Mouse (Mus musculus): ENCODE data around the gene 9830107B12Rik.
"Not testable (repeated sequence)": the region's sequence is repeated elsewhere in the genome, so short reads cannot be mapped to it uniquely, and the experiment has no call there.

Gene 9830107B12Rik

GRCm38 (mm10) chr17:48146120-48146519 is at the start of gene 9830107B12Rik:
Gene 9830107B12Rik, minus strand, starts transcription at chr17:48146268.
- DNase-seq: no peak

- no peak for DNase-seq
These were observed 46.3 kb upstream of the 9830107B12Rik start for GRCm38 (mm10) chr17:48192366-48192765.

- no peak for DNase-seq
These were observed 39.2 kb upstream of the 9830107B12Rik start for GRCm38 (mm10) chr17:48185252-48185651.

- not testable (repeated sequence) for DNase-seq
These were observed 21.0 kb upstream of the 9830107B12Rik start, which contains the start of gene A530064D06Rik for GRCm38 (mm10) chr17:48167103-48167502. Gene A530064D06Rik, minus strand, starts transcription at chr17:48167275.

- DNase-seq: no peak
These were observed 11.5 kb upstream of the 9830107B12Rik start for GRCm38 (mm10) chr17:48157382-48158076.

- DNase-seq: no peak
These were observed 13.3 kb downstream of the 9830107B12Rik start for GRCm38 (mm10) chr17:48132810-48133209.

- DNase-seq: no peak
These were observed 25.6 kb downstream of the 9830107B12Rik start for GRCm38 (mm10) chr17:48120456-48120855.

GRCm38 (mm10) chr17:48119656-48120055 is 26.4 kb downstream of the 9830107B12Rik start:
- DNase-seq: peak; percentile 48

- no peak for DNase-seq
These were observed 27.5 kb downstream of the 9830107B12Rik start for GRCm38 (mm10) chr17:48118570-48118969.

GRCm38 (mm10) chr17:48110547-48111287 is 35.4 kb downstream of the 9830107B12Rik start:
- DNase-seq: no peak

GRCm38 (mm10) chr17:48108520-48108919 is 37.5 kb downstream of the 9830107B12Rik start:
- DNase-seq: no peak

GRCm38 (mm10) chr17:48107862-48108261 is 38.2 kb downstream of the 9830107B12Rik start:
- DNase-seq: no peak

GRCm38 (mm10) chr17:48107333-48107732 is 38.7 kb downstream of the 9830107B12Rik start:
- DNase-seq: no peak

GRCm38 (mm10) chr17:48100441-48101417 is 45.3 kb downstream of the 9830107B12Rik start:
- peak; percentile 74 for DNase-seq

- DNase-seq: no peak
These were observed 46.8 kb downstream of the 9830107B12Rik start for GRCm38 (mm10) chr17:48099312-48099711.

- DNase-seq: no peak
These were observed 47.6 kb downstream of the 9830107B12Rik start for GRCm38 (mm10) chr17:48098528-48098890.

GRCm38 (mm10) chr17:48097743-48098527 is 48.1 kb downstream of the 9830107B12Rik start:
- no peak for DNase-seq

GRCm38 (mm10) chr17:48097011-48097742 is 48.9 kb downstream of the 9830107B12Rik start:
- DNase-seq: no peak

GRCm38 (mm10) chr17:48096321-48096720 is 49.7 kb downstream of the 9830107B12Rik start:
- DNase-seq: no peak

- no peak for DNase-seq
These were observed 50.3 kb downstream of the 9830107B12Rik start for GRCm38 (mm10) chr17:48095718-48096121.
